Mouse (Mus musculus): ENCODE measurements around the gene Gm20458.

GRCm38 (mm10) chr2:164421979-164422378, 38.8 kb upstream of the Gm20458 start:
- TF ChIP-seq TAL1 (IDR thresholded peaks at IDR 0.05; ENCODE audit: low read length): no peak
- no peak for TF ChIP-seq GATA1 (IDR thresholded peaks at IDR 0.05; ENCODE audit: low read length)

Measured in erythroblast, embryonic 14.5 days (primary cell).